Comparison of ENCODE assay signal across 17 mouse cellular contexts in genomic region chr7:106440900-106441506, GRCm38 (mm10).
DNase-seq lines count a peak whose midpoint lies in the region; ATAC-seq and TF ChIP-seq lines count a peak whose summit lies in the region.
"Had no signal": no experiment of that assay in that cellular context is flagged by ENCODE, and none has a peak within 500 bp of the region (broad histone marks: within the 10 kb centered on the region; RNA-seq: fewer than 3 reads in every experiment).

No protein-coding gene starts in this region.

- TF ChIP-seq CTCF in heart, adult 2 months (IDR thresholded peaks at IDR 0.05), result no peak
- no peak for TF ChIP-seq CTCF in lung, adult 2 months (IDR thresholded peaks at IDR 0.05; ENCODE audit: insufficient read depth, low read length)

- H3K9ac ChIP-seq in heart, adult 2 months (ENCODE audit: low read depth, low read length), result no peak overlapping the region
- no peak overlapping the region for H3K9ac ChIP-seq in heart, embryonic 12.5 days
- H3K9ac ChIP-seq: lung, embryonic 15.5 days had no signal

- H3K27ac ChIP-seq in heart, adult 2 months, result peak overlapping the region; percentile 28; the same call in 1 of the 2 replicates
- no peak overlapping the region for H3K27ac ChIP-seq in heart, embryonic 12.5 days (ENCODE audit: poor library complexity, severe bottlenecking)
- H3K27ac ChIP-seq: embryonic facial prominence, embryonic 10.5 days; forebrain, embryonic 10.5 days; gastrocnemius, adult 2 months; lung, embryonic 15.5 days had no signal

- peak in 1 of 2 experiments; percentile 12 for DNase-seq in heart, adult 2 months
- peak; percentile 15 for DNase-seq in thymus, postnatal 0 days (ENCODE audit: low spot score)
- DNase-seq in thymus, postnatal 4 days, result no peak
- peak; percentile 45 to 60 for DNase-seq in natural killer cell, adult 2 months (ENCODE audit: low spot score in 2 of 2)
- no peak for DNase-seq in urinary bladder, adult 2 months (ENCODE audit: low spot score)
- no peak for DNase-seq in lung, adult 2 months
- DNase-seq: adrenal gland, postnatal 25 days; cerebellum, adult 18-20 months; gastrocnemius, adult 2 months; layer of hippocampus, postnatal 36 days had no signal

- H3K4me1 ChIP-seq in heart, adult 2 months (ENCODE audit: control insufficient read depth, insufficient read depth, low read length), result peaks cover 2% of the 10 kb centered on the region
- H3K4me1 ChIP-seq in heart, embryonic 12.5 days (replicated peaks), result no peaks in the 10 kb centered on the region
- no peaks in the 10 kb centered on the region for H3K4me1 ChIP-seq in lung, adult 2 months (ENCODE audit: control insufficient read depth, insufficient read depth, low read length)
- H3K4me1 ChIP-seq: embryonic facial prominence, embryonic 10.5 days; forebrain, embryonic 10.5 days; lung, embryonic 15.5 days had no signal

- no peak for TF ChIP-seq EP300 in heart, adult 2 months (IDR thresholded peaks at IDR 0.05; ENCODE audit: insufficient read depth, low read depth, low read length)

- no peak overlapping the region for H3K4me3 ChIP-seq in heart, adult 2 months
- no peak overlapping the region for H3K4me3 ChIP-seq in heart, embryonic 12.5 days
- no peak overlapping the region for H3K4me3 ChIP-seq in lung, adult 2 months (replicated peaks; ENCODE audit: extremely low read depth, low read depth, low read length)
- H3K4me3 ChIP-seq: embryonic facial prominence, embryonic 10.5 days; forebrain, embryonic 10.5 days; gastrocnemius, adult 2 months; lung, embryonic 15.5 days had no signal

- no peaks in the 10 kb centered on the region for H3K36me3 ChIP-seq in heart, adult 2 months (ENCODE audit: control insufficient read depth, insufficient read depth, low read length)
- H3K36me3 ChIP-seq in heart, embryonic 12.5 days, result no peaks in the 10 kb centered on the region
- H3K36me3 ChIP-seq: embryonic facial prominence, embryonic 10.5 days; forebrain, embryonic 10.5 days; lung, embryonic 15.5 days had no signal

- intact Hi-C loops in heart, adult 2 months (cut with DNase I), result no loop called here

- WGBS in heart, adult 2 months, result 8% methylated on average over 1 of the region's 1 CpGs
- 22% methylated on average over 1 of the region's 1 CpGs for WGBS in heart, embryonic 12.5 days
- WGBS in lung, adult 2 months, result 16% methylated on average over 1 of the region's 1 CpGs

- no peak overlapping the region for H3K4me2 ChIP-seq in heart, embryonic 12.5 days
- H3K4me2 ChIP-seq: lung, embryonic 15.5 days had no signal

- no peaks in the 10 kb centered on the region for H3K27me3 ChIP-seq in heart, adult 2 months (ENCODE audit: control insufficient read depth, insufficient read depth, low read length)
- H3K27me3 ChIP-seq in heart, embryonic 12.5 days (replicated peaks), result no peaks in the 10 kb centered on the region
- H3K27me3 ChIP-seq: lung, embryonic 15.5 days; Patski had no signal

- no peaks in the 10 kb centered on the region for H3K9me3 ChIP-seq in heart, embryonic 12.5 days (replicated peaks)
- H3K9me3 ChIP-seq: embryonic facial prominence, embryonic 10.5 days; lung, embryonic 15.5 days had no signal

- TF ChIP-seq POLR2A in heart, adult 2 months (IDR thresholded peaks at IDR 0.05; ENCODE audit: insufficient read depth, low read depth, low read length), result no peak
- no peak for TF ChIP-seq POLR2A in lung, adult 2 months (IDR thresholded peaks at IDR 0.05; ENCODE audit: borderline replicate concordance, extremely low read depth, low read depth, low read length)

- H3K79me2 ChIP-seq in heart, adult 2 months (replicated peaks; ENCODE audit: control insufficient read depth, insufficient read depth, low read length), result no peaks in the 10 kb centered on the region

- no peak for ATAC-seq in heart, embryonic 12.5 days (ENCODE audit: insufficient number of reproducible peaks, low FRiP score)
- ATAC-seq in hematopoietic stem cell, adult 5-6 weeks (replicated peaks in 1 of 2; ENCODE audit: insufficient read depth in 1 of 2, low FRiP score in 2 of 2, low TSS enrichment in 1 of 2, low read depth in 1 of 2, poor library complexity in 2 of 2, severe bottlenecking in 2 of 2), result peak; percentile 95 to 96
- ATAC-seq: intestine, embryonic 16.5 days; Patski had no signal

Comparison
In these comparisons a context has a peak if more than half of its experiments do, and no peak if none do; other contexts are left out.
1. DNase-seq: peak in thymus, postnatal 0 days (single experiment) and natural killer cell, adult 2 months (2 of 2); none in thymus, postnatal 4 days (single experiment), urinary bladder, adult 2 months (single experiment) and lung, adult 2 months (single experiment).